Mouse (Mus musculus) MEL (cell line): ENCODE data around the gene Zbtb8os. TPM values are rescaled to one million over a fixed set of nuclear protein-coding genes. Genes with fewer than 3 reads are reported as not detected.

Experiments used
- DNase-seq: peaks from one replicate; pipeline ENCODE4 v3.0.0; 2011; ENCODE audit warnings: low read depth, low spot score
- H3K27ac ChIP-seq: 2 replicates; pipeline ENCODE4 v1.5.1; 2012; ENCODE audit warnings: low read depth, mild to moderate bottlenecking, control low read depth, low read length, moderate library complexity; ENCODE audit not compliant: control insufficient read depth
- H3K27me3 ChIP-seq, 2 experiments: fragments of 150-350 bp in 1 of 2; sonication (generic) in 1 of 2; 2 replicates each; pipeline ENCODE4 v1.6.1; 2012; ENCODE audit warnings: low read length in 2 of 2, mild to moderate bottlenecking in 2 of 2, improper control_type of control experiment in 1 of 2, moderate library complexity in 1 of 2; ENCODE audit not compliant: insufficient read depth in 2 of 2, control insufficient read depth in 1 of 2
- H3K36me3 ChIP-seq, 2 experiments: 2 replicates each; pipeline ENCODE4 v1.6.1; 2012 to 2014; ENCODE audit warnings: low read length in 2 of 2, improper control_type of control experiment in 1 of 2, inconsistent platforms in 1 of 2, mild to moderate bottlenecking in 1 of 2; ENCODE audit not compliant: insufficient read depth in 2 of 2, control insufficient read depth in 1 of 2
- H3K4me1 ChIP-seq, 2 experiments: fragments of 150-350 bp in 1 of 2; sonication (generic) in 1 of 2; 2 replicates each; pipeline ENCODE4 v1.6.1; 2012; ENCODE audit warnings: low read length in 2 of 2, improper control_type of control experiment in 1 of 2, mild to moderate bottlenecking in 1 of 2; ENCODE audit not compliant: insufficient read depth in 2 of 2, control insufficient read depth in 1 of 2
- H3K4me3 ChIP-seq, 2 experiments: fragments of 150-350 bp in 1 of 2; sonication (generic) in 1 of 2; 2 replicates each; pipeline ENCODE4 v1.5.1; 2012; ENCODE audit warnings: low read depth in 2 of 2, low read length in 2 of 2, mild to moderate bottlenecking in 2 of 2, moderate library complexity in 2 of 2, control low read depth in 1 of 2, improper control_type of control experiment in 1 of 2; ENCODE audit not compliant: control insufficient read depth in 1 of 2, insufficient read depth in 1 of 2
- H3K79me2 ChIP-seq: 2 replicates; pipeline ENCODE4 v1.6.1; 2012; ENCODE audit warnings: mild to moderate bottlenecking, low read length, moderate library complexity; ENCODE audit not compliant: control insufficient read depth, poor library complexity, insufficient read depth
- H3K9ac ChIP-seq: 2 replicates; pipeline ENCODE4 v1.6.1; 2012; ENCODE audit warnings: low read depth, mild to moderate bottlenecking, control low read depth, low read length, moderate library complexity; ENCODE audit not compliant: control insufficient read depth, poor library complexity, severe bottlenecking
- H3K9me3 ChIP-seq: fragments of 150-350 bp; sonication (generic); replicated peaks from 2 replicates; pipeline ENCODE4 v1.6.1; 2012; ENCODE audit warnings: mild to moderate bottlenecking, low read length, improper control_type of control experiment, moderate library complexity; ENCODE audit not compliant: insufficient read depth
- CHD1 ChIP-seq: IDR thresholded peaks from 2 replicates; pipeline ENCODE4 v1.6.1; 2012; ENCODE audit warnings: low read depth, mild to moderate bottlenecking, inconsistent platforms, low read length, improper control_type of control experiment
- CHD2 ChIP-seq: IDR thresholded peaks from 2 replicates; pipeline ENCODE4 v1.6.1; 2011; ENCODE audit warnings: low read length, improper control_type of control experiment
- CTCF ChIP-seq, 3 experiments: IDR thresholded peaks in 2 of 3; conservative IDR thresholded peaks in 1 of 3; 2 replicates each; pipeline ENCODE4 v1.5.1; 2011 to 2012; ENCODE audit warnings: low read length in 3 of 3, low read depth in 2 of 3, mild to moderate bottlenecking in 2 of 3, improper control_type of control experiment in 1 of 3, inconsistent platforms in 1 of 3, mixed read lengths in 1 of 3, moderate library complexity in 1 of 3; ENCODE audit not compliant: control insufficient read depth in 1 of 3, insufficient read depth in 1 of 3, poor library complexity in 1 of 3, severe bottlenecking in 1 of 3
- ETS1 ChIP-seq: IDR thresholded peaks from 2 replicates; pipeline ENCODE4 v1.6.1; 2012; ENCODE audit warnings: low read depth, mild to moderate bottlenecking, inconsistent platforms, low read length, improper control_type of control experiment, moderate library complexity
- GABPA ChIP-seq: IDR thresholded peaks from 2 replicates; pipeline ENCODE4 v1.6.1; 2012; ENCODE audit warnings: low read depth, mild to moderate bottlenecking, inconsistent platforms, low read length, improper control_type of control experiment, moderate library complexity
- HCFC1 ChIP-seq: IDR thresholded peaks from 2 replicates; pipeline ENCODE4 v1.6.1; 2012; ENCODE audit warnings: low read depth, mild to moderate bottlenecking, inconsistent platforms, low read length, improper control_type of control experiment, moderate library complexity
- JUND ChIP-seq: IDR thresholded peaks from 2 replicates; pipeline ENCODE4 v1.6.1; 2011; ENCODE audit warnings: low read depth, mild to moderate bottlenecking, improper control_type of control experiment, low read length
- KAT2A ChIP-seq: conservative IDR thresholded peaks from 2 replicates; pipeline ENCODE4 v1.6.1; 2012; ENCODE audit warnings: low read depth, low read length, improper control_type of control experiment, inconsistent platforms
- MAFK ChIP-seq: IDR thresholded peaks from 2 replicates; pipeline ENCODE4 v1.6.1; 2011; ENCODE audit warnings: low read depth, mild to moderate bottlenecking, low read length, improper control_type of control experiment, borderline replicate concordance
- MAX ChIP-seq: IDR thresholded peaks from 2 replicates; pipeline ENCODE4 v1.6.1; 2011; ENCODE audit warnings: low read length, improper control_type of control experiment
- MAZ ChIP-seq: IDR thresholded peaks from 2 replicates; pipeline ENCODE4 v1.6.1; 2012; ENCODE audit warnings: low read depth, mild to moderate bottlenecking, inconsistent platforms, low read length, improper control_type of control experiment
- MEF2A ChIP-seq: IDR thresholded peaks from 2 replicates; pipeline ENCODE4 v1.6.1; 2014; ENCODE audit warnings: low read depth, mild to moderate bottlenecking, inconsistent platforms, low read length, improper control_type of control experiment; ENCODE audit not compliant: poor library complexity, insufficient replicate concordance, severe bottlenecking; ENCODE audit errors: extremely low read depth
- MXI1 ChIP-seq: IDR thresholded peaks from 2 replicates; pipeline ENCODE4 v1.6.1; 2011; ENCODE audit warnings: mild to moderate bottlenecking, low read depth, low read length, improper control_type of control experiment
- NELFE ChIP-seq: IDR thresholded peaks from 2 replicates; pipeline ENCODE4 v1.6.1; 2011; ENCODE audit warnings: low read depth, low read length, improper control_type of control experiment
- POLR2AphosphoS5 ChIP-seq: IDR thresholded peaks from 2 replicates; pipeline ENCODE4 v1.6.1; 2012; ENCODE audit warnings: low read depth, borderline replicate concordance, mild to moderate bottlenecking, inconsistent platforms, low read length, moderate library complexity, mixed read lengths
- RCOR1 ChIP-seq: IDR thresholded peaks from 2 replicates; pipeline ENCODE4 v1.6.1; 2012; ENCODE audit warnings: low read depth, mild to moderate bottlenecking, inconsistent platforms, low read length, improper control_type of control experiment
- USF2 ChIP-seq, 2 experiments: IDR thresholded peaks; 2 replicates each; pipeline ENCODE4 v1.6.1; 2011 to 2012; ENCODE audit warnings: improper control_type of control experiment in 2 of 2, low read length in 2 of 2, borderline replicate concordance in 1 of 2, inconsistent platforms in 1 of 2, low read depth in 1 of 2, mild to moderate bottlenecking in 1 of 2; ENCODE audit not compliant: insufficient read depth in 1 of 2
- ZKSCAN1 ChIP-seq: IDR thresholded peaks from 2 replicates; pipeline ENCODE4 v1.6.1; 2012; ENCODE audit warnings: low read depth, mild to moderate bottlenecking, inconsistent platforms, low read length, improper control_type of control experiment, moderate library complexity
- ZMIZ1 ChIP-seq: IDR thresholded peaks from 2 replicates; pipeline ENCODE4 v1.6.1; 2012; ENCODE audit warnings: low read depth, mild to moderate bottlenecking, inconsistent platforms, low read length, improper control_type of control experiment, moderate library complexity
- ZNF384 ChIP-seq: IDR thresholded peaks from 2 replicates; pipeline ENCODE4 v1.6.1; 2012; ENCODE audit warnings: low read depth, mild to moderate bottlenecking, inconsistent platforms, low read length, improper control_type of control experiment
- polyA plus RNA-seq, 2 experiments: library from polyadenylated mRNA; stranded (reverse) in 1 of 2; unstranded in 1 of 2; fragments of >175 nt in 1 of 2; fragments of >200 nt in 1 of 2; gene quantifications; 2 replicates each; pipeline versions ENCODE4 v1.2.1 to v1.2.4; 2012; ENCODE audit warnings: low replicate concordance in 2 of 2, low read depth in 1 of 2; ENCODE audit not compliant: insufficient read length in 2 of 2, insufficient read depth in 1 of 2, missing spikeins in 1 of 2
- total RNA-seq: library from RNA; depleted of rRNA; stranded (reverse); fragments of 300-350 nt; gene quantifications from 2 replicates; pipeline ENCODE4 v1.2.3, GENCODE M21; 2012; rRNA removed

Zbtb8os gene
- total and polyA plus RNA-seq, 3 experiments, result 16.7 to 22.6 TPM; not detected in 1

GRCm38 (mm10) chr4:129396960-129397359 lies 61.5 kb downstream of the Zbtb8os start:
- H3K79me2 ChIP-seq, result no peaks in the 10 kb centered on the region
- no peak overlapping the region for H3K9ac ChIP-seq
- no peak for DNase-seq
- no peak overlapping the region for H3K4me3 ChIP-seq
- TF ChIP-seq MXI1 (no peak), MAFK (no peak), RCOR1 (no peak), CTCF (IDR thresholded peaks at IDR 0.05 in 2 of 3, conservative IDR thresholded peaks at IDR 0.05 in 1 of 3; ENCODE audit: control insufficient read depth in 1 of 3, insufficient read depth in 1 of 3, low read depth in 2 of 3, low read length in 3 of 3, poor library complexity in 1 of 3, severe bottlenecking in 1 of 3) (no peak), ETS1 (no peak), KAT2A (no peak), POLR2AphosphoS5 (no peak), CHD2 (no peak), ZMIZ1 (no peak), USF2 (IDR thresholded peaks at IDR 0.05; ENCODE audit: borderline replicate concordance in 1 of 2, insufficient read depth in 1 of 2, low read depth in 1 of 2, low read length in 2 of 2) (no peak), MEF2A (no peak), ZKSCAN1 (no peak), ZNF384 (no peak), NELFE (no peak), MAZ (no peak), JUND (no peak), MAX (no peak), GABPA (no peak)
- H3K4me1 ChIP-seq, result peaks cover 0 to 2% of the 10 kb centered on the region in 2 experiments; a peak in 1 of 4 replicates
- H3K36me3 ChIP-seq, result no peaks in the 10 kb centered on the region
- H3K27me3 ChIP-seq, result no peaks in the 10 kb centered on the region
- H3K27ac ChIP-seq, result no peak overlapping the region
- H3K9me3 ChIP-seq, result no peaks in the 10 kb centered on the region

- Histone ChIP-seq H3K4me1 (no peaks in the 10 kb centered on the region), H3K36me3 (no peaks in the 10 kb centered on the region), H3K27me3 (peaks cover 0 to 2% of the 10 kb centered on the region in 2 experiments; a peak in 2 of 4 replicates), H3K9ac (no peak overlapping the region), H3K9me3 (no peaks in the 10 kb centered on the region), H3K79me2 (no peaks in the 10 kb centered on the region), H3K4me3 (no peak overlapping the region), H3K27ac (no peak overlapping the region)
- no peak for DNase-seq
- TF ChIP-seq HCFC1 (no peak), CHD1 (no peak), USF2 (IDR thresholded peaks at IDR 0.05; ENCODE audit: borderline replicate concordance in 1 of 2, insufficient read depth in 1 of 2, low read depth in 1 of 2, low read length in 2 of 2) (no peak), MEF2A (no peak)
Measured at GRCm38 (mm10) chr4:129399813-129400212, 64.3 kb downstream of the Zbtb8os start.

Other genes with a start within 250 kb of the Zbtb8os start
- gene Tmem54, start 230.1 kb upstream of the Zbtb8os start, total RNA-seq, result not detected in 2 replicates
- not detected for gene Tmem54, start 230.1 kb upstream of the Zbtb8os start, polyA plus RNA-seq
- 0.39 and 0.59 TPM in 2 replicates for gene Hpca, start 213.7 kb upstream of the Zbtb8os start, total RNA-seq
- gene Hpca, start 213.7 kb upstream of the Zbtb8os start, polyA plus RNA-seq, result 1 to 10 TPM in 1 of 2 experiments, not detected in 1; 1.1 TPM
- gene Fndc5, start 198.7 kb upstream of the Zbtb8os start, total RNA-seq, result 15.5 and 15.8 TPM in 2 replicates
- 100 to 1,000 TPM in 1 of 2 experiments, 10 to 100 TPM in 1; 35.9 to 123 TPM for gene Fndc5, start 198.7 kb upstream of the Zbtb8os start, polyA plus RNA-seq
- 11.6 and 14.2 TPM in 2 replicates for gene S100pbp, start 146.0 kb upstream of the Zbtb8os start, total RNA-seq
- 10 to 100 TPM in 1 of 2 experiments, not detected in 1; 28.3 TPM for gene S100pbp, start 146.0 kb upstream of the Zbtb8os start, polyA plus RNA-seq
- gene Yars, start 145.9 kb upstream of the Zbtb8os start, total RNA-seq, result 89.5 and 113 TPM in 2 replicates
- gene Yars, start 145.9 kb upstream of the Zbtb8os start, polyA plus RNA-seq, result 100 to 1,000 TPM; 179 to 539 TPM
- 0.92 and 1.3 TPM in 2 replicates for gene C77080, start 74.3 kb upstream of the Zbtb8os start, total RNA-seq
- gene C77080, start 74.3 kb upstream of the Zbtb8os start, polyA plus RNA-seq, result 1 to 10 TPM in 1 of 2 experiments, not detected in 1; 6.9 TPM
- 0.13 and 0.31 TPM in 2 replicates for gene Sync, start 48.1 kb upstream of the Zbtb8os start, total RNA-seq
- under 1 TPM in 1 of 2 experiments, not detected in 1; 0.43 TPM for gene Sync, start 48.1 kb upstream of the Zbtb8os start, polyA plus RNA-seq
- gene Rbbp4, start 325 bp upstream of the Zbtb8os start, total RNA-seq, result 50.9 and 53.9 TPM in 2 replicates
- 100 to 1,000 TPM in 1 of 2 experiments, not detected in 1; 127 TPM for gene Rbbp4, start 325 bp upstream of the Zbtb8os start, polyA plus RNA-seq
- gene Zbtb8a, start 42.4 kb downstream of the Zbtb8os start, total RNA-seq, result 0.85 and 0.89 TPM in 2 replicates
- 1 to 10 TPM in 1 of 2 experiments, not detected in 1; 1.6 TPM for gene Zbtb8a, start 42.4 kb downstream of the Zbtb8os start, polyA plus RNA-seq
- gene Zbtb8b, start 105.2 kb downstream of the Zbtb8os start, total RNA-seq, result 0.08 and 0.16 TPM in 2 replicates
- under 1 TPM in 1 of 2 experiments, not detected in 1; 0.29 TPM for gene Zbtb8b, start 105.2 kb downstream of the Zbtb8os start, polyA plus RNA-seq
- gene Bsdc1, start 125.9 kb downstream of the Zbtb8os start, total RNA-seq, result 14.1 TPM in 2 replicates
- gene Bsdc1, start 125.9 kb downstream of the Zbtb8os start, polyA plus RNA-seq, result 10 to 100 TPM in 1 of 2 experiments, not detected in 1; 19.2 TPM
- gene Tssk3, start 155.3 kb downstream of the Zbtb8os start, total RNA-seq, result not detected in 2 replicates
- gene Tssk3, start 155.3 kb downstream of the Zbtb8os start, polyA plus RNA-seq, result not detected
- not detected in 2 replicates for gene Fam229a, start 155.5 kb downstream of the Zbtb8os start, total RNA-seq
- not detected for gene Fam229a, start 155.5 kb downstream of the Zbtb8os start, polyA plus RNA-seq
- 25.3 and 26.9 TPM in 2 replicates for gene Marcksl1, start 177.9 kb downstream of the Zbtb8os start, total RNA-seq
- gene Marcksl1, start 177.9 kb downstream of the Zbtb8os start, polyA plus RNA-seq, result 10 to 100 TPM in 1 of 2 experiments, not detected in 1; 62.7 TPM
- gene Hdac1, start 207.0 kb downstream of the Zbtb8os start, total RNA-seq, result 38.9 and 47.9 TPM in 2 replicates
- gene Hdac1, start 207.0 kb downstream of the Zbtb8os start, polyA plus RNA-seq, result 100 to 1,000 TPM; 108 to 185 TPM
- gene Lck, start 237.9 kb downstream of the Zbtb8os start, total RNA-seq, result 2.7 and 3.6 TPM in 2 replicates
- gene Lck, start 237.9 kb downstream of the Zbtb8os start, polyA plus RNA-seq, result 1 to 10 TPM in 1 of 2 experiments, not detected in 1; 6.9 TPM
- gene Fam167b, start 242.9 kb downstream of the Zbtb8os start, total RNA-seq, result not detected in 2 replicates
- not detected for gene Fam167b, start 242.9 kb downstream of the Zbtb8os start, polyA plus RNA-seq